Mouse (Mus musculus) testis, adult 2 months (tissue): ENCODE results near the gene Bcdin3d.

Source experiments
- CTCF ChIP-seq: fragments of 200-500 bp; IDR thresholded peaks from 2 replicates; pipeline ENCODE4 v1.5.1; 2012; ENCODE audit warnings: low read depth, mild to moderate bottlenecking, inconsistent platforms, low read length, moderate library complexity; ENCODE audit not compliant: control insufficient read depth, insufficient read depth, insufficient replicate concordance
- POLR2A ChIP-seq: fragments of 200-500 bp; IDR thresholded peaks from 2 replicates; pipeline ENCODE4 v1.6.1; 2012; ENCODE audit warnings: low read depth, mild to moderate bottlenecking, inconsistent platforms, low read length, moderate library complexity; ENCODE audit not compliant: control insufficient read depth

DNA sequence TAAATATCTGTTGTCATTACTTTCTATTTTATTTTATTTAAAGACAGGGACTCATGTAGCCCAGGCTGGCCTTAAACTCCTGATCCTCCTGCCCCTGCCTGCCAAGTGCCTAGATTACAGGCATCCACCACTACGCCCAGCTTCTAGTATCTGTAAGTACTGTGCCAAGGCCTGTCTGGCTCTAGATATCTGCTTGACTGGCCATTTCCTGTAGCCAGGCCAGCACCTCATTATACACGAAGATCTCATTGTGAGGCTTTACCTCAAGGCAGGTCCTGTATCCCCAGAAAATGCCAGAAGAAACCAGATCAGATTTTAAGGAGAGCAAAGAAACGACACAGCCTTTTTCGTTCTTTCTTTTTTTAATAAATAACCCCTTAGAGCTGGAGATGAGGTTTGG, 4.8 kb downstream of the Bcdin3d start:
- TF ChIP-seq POLR2A (no peak), CTCF (no peak)
